Mouse (Mus musculus): ENCODE results near the gene Ptprt. TPM values are rescaled to one million over a fixed set of nuclear protein-coding genes. Genes with fewer than 3 reads are reported as not detected.

Ptprt gene
- total and polyA plus RNA-seq, 3 experiments, result 0.76 TPM; not detected in 2

DNA sequence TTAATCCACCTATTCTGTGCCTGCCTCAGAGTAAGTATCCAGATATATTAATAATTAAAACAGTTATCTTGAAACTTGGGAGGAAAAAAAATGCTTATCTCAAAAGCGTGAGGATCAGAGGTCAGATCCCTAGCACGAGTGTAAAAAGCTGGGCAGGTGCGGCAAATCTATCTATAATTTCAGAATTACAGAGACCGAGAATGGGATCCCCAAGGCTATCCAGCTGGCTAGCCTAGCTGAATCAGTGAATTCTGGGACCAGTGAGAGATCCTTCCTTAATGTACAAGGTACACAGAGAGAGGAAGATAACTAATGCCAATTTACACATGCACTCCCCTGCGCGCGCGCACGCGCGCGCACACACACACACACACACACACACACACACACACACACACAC is 31.2 kb upstream of the Ptprt start:
- Histone ChIP-seq H3K9me3 (replicated peaks; ENCODE audit: low read length) (peaks cover 83% of the 10 kb centered on the region), H3K79me2 (replicated peaks; ENCODE audit: control insufficient read depth, extremely low read depth, insufficient read depth, poor library complexity, severe bottlenecking) (no peaks in the 10 kb centered on the region), H3K4me1 (ENCODE audit: control insufficient read depth in 1 of 2, insufficient read depth in 2 of 2) (no peaks in the 10 kb centered on the region), H3K9ac (ENCODE audit: insufficient read depth, low read depth) (no peak overlapping the region), H3K4me2 (ENCODE audit: insufficient read depth, low read depth, poor library complexity, severe bottlenecking) (no peak overlapping the region), H3K27me3 (replicated peaks) (no peaks in the 10 kb centered on the region), H3K27ac (ENCODE audit: insufficient read depth, low read depth) (no peak overlapping the region), H3K36me3 (replicated peaks in 1 of 2; ENCODE audit: control insufficient read depth in 1 of 2, insufficient read depth in 1 of 2, low read length in 1 of 2) (no peaks in the 10 kb centered on the region), H3K4me3 (replicated peaks in 1 of 3; ENCODE audit: low read depth in 2 of 3, low read length in 2 of 3, poor library complexity in 1 of 3) (no peak overlapping the region)
- TF ChIP-seq USF2 (conservative IDR thresholded peaks at IDR 0.05; ENCODE audit: low read depth, low read length) (no peak), MYC (IDR thresholded peaks at IDR 0.05; ENCODE audit: low read depth, low read length) (no peak), USF1 (IDR thresholded peaks at IDR 0.05; ENCODE audit: low read depth, low read length) (no peak), TCF12 (IDR thresholded peaks at IDR 0.05; ENCODE audit: low read depth, low read length) (no peak), MEF2A (IDR thresholded peaks at IDR 0.05; ENCODE audit: borderline replicate concordance, low read depth, low read length) (no peak), SIN3A (IDR thresholded peaks at IDR 0.05; ENCODE audit: low read length) (no peak), ZMIZ1 (IDR thresholded peaks at IDR 0.05; ENCODE audit: low read depth, low read length) (no peak), NRF1 (IDR thresholded peaks at IDR 0.05; ENCODE audit: low read depth, low read length) (no peak), KAT2A (IDR thresholded peaks at IDR 0.05; ENCODE audit: insufficient replicate concordance, low read length) (no peak), SMC3 (IDR thresholded peaks at IDR 0.05; ENCODE audit: low read depth, low read length) (no peak), JUN (IDR thresholded peaks at IDR 0.05; ENCODE audit: insufficient read depth, low read depth, low read length) (no peak)
- dilution Hi-C loops (cut with MboI; ENCODE audit: extremely low pct_ligation_motif_present, extremely low pct_unique_long_range_greater_than_20kb, low sequenced_read_pairs) (no loop called here), in situ Hi-C loops (cut with MboI; ENCODE audit: low pct_ligation_motif_present, low pct_unique_long_range_greater_than_20kb, low sequenced_read_pairs) (no loop called here)
- DNase-seq (ENCODE audit: extremely low read depth), result no peak

DNA sequence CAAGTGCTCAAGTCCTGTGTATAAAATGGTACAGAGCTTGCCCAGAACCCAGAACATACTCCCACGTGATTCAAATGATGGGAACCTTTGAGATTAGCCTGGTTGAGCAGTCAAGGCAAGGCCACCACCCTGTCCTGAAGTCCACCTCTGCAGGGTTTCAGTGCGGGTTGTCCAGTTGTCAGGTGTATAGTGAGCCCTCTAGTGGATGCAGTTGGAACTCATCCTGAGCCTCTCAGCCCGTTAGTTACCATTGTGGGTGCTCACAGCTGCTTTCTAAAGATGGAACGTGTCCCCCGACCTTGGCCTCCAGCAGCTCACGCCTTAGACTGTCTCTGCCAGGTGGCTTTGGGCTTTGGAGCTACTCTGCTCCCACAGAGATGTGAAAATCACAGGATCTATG is 21.7 kb upstream of the Ptprt start:
- dilution Hi-C loops (cut with MboI; ENCODE audit: extremely low pct_ligation_motif_present, extremely low pct_unique_long_range_greater_than_20kb, low sequenced_read_pairs), result no loop called here
- Histone ChIP-seq H3K27ac (ENCODE audit: insufficient read depth, low read depth) (no peak overlapping the region), H3K4me1 (ENCODE audit: control insufficient read depth in 1 of 2, insufficient read depth in 2 of 2) (no peaks in the 10 kb centered on the region), H3K79me2 (replicated peaks; ENCODE audit: control insufficient read depth, extremely low read depth, insufficient read depth, poor library complexity, severe bottlenecking) (no peaks in the 10 kb centered on the region), H3K4me3 (replicated peaks in 1 of 3; ENCODE audit: low read depth in 2 of 3, low read length in 2 of 3, poor library complexity in 1 of 3) (no peak overlapping the region), H3K4me2 (ENCODE audit: insufficient read depth, low read depth, poor library complexity, severe bottlenecking) (no peak overlapping the region), H3K36me3 (replicated peaks in 1 of 2; ENCODE audit: control insufficient read depth in 1 of 2, insufficient read depth in 1 of 2, low read length in 1 of 2) (no peaks in the 10 kb centered on the region), H3K9me3 (replicated peaks; ENCODE audit: low read length) (peaks cover 70% of the 10 kb centered on the region), H3K9ac (ENCODE audit: insufficient read depth, low read depth) (no peak overlapping the region), H3K27me3 (replicated peaks) (no peaks in the 10 kb centered on the region)
- DNase-seq (ENCODE audit: extremely low read depth), result peak; percentile 1
- in situ Hi-C loops (cut with MboI; ENCODE audit: low pct_ligation_motif_present, low pct_unique_long_range_greater_than_20kb, low sequenced_read_pairs), result no loop called here
- TF ChIP-seq TCF12 (IDR thresholded peaks at IDR 0.05; ENCODE audit: low read depth, low read length) (no peak), MAX (IDR thresholded peaks at IDR 0.05; ENCODE audit: low read length) (no peak), UBTF (IDR thresholded peaks at IDR 0.05; ENCODE audit: low read depth, low read length) (no peak), ZMIZ1 (IDR thresholded peaks at IDR 0.05; ENCODE audit: low read depth, low read length) (no peak), ZC3H11A (IDR thresholded peaks at IDR 0.05; ENCODE audit: low read depth, low read length) (no peak), SIN3A (IDR thresholded peaks at IDR 0.05; ENCODE audit: low read length) (no peak), CTCF (conservative IDR thresholded peaks at IDR 0.05 in 1 of 2, IDR thresholded peaks at IDR 0.05 in 1 of 2; ENCODE audit: low read depth in 2 of 2, low read length in 2 of 2) (peak in 1 of 2 experiments; percentile 34; a peak in 2 of 4 replicates)

Data from CH12.LX (cell line).